In the genomic region with DNA sequence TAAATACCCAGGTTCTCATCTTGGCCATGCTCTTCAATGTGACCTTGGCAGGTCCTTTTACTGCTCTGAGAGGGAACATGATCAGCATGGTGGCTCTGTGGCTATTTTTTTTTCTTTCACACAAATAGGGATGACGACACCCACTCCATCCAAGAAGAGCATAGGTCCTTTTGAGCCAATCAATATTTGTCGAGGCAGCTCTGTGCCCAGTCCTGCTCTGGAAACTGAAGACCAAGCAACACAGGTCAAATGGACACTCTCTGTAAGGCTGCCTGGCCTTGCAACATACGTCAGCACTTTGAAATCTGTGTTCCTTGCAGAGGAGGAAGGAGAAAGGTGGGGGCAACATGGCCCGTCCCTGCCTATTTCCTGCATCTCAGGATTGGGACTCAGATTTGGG, we compare ENCODE assay signal across 27 mouse cellular contexts.
"Had no signal": no experiment of that assay in that cellular context is flagged by ENCODE, and none has a peak within 500 bp of the region (broad histone marks: within the 10 kb centered on the region; RNA-seq: fewer than 3 reads in every experiment).

No protein-coding gene starts in this region.

- H3K4me1 ChIP-seq: embryonic facial prominence, embryonic 13.5 days had no signal

- H3K4me2 ChIP-seq: embryonic facial prominence, embryonic 12.5 days; embryonic facial prominence, embryonic 13.5 days; embryonic facial prominence, embryonic 15.5 days; forebrain, embryonic 12.5 days; forebrain, embryonic 13.5 days; forebrain, embryonic 15.5 days had no signal

- DNase-seq: cerebellum, adult 9-10 months; cerebellum, adult 9-11 months; cerebellum, postnatal 10 days; cerebellum, postnatal 14 days; cerebellum, postnatal 25 days; cerebellum, postnatal 36 days; embryo, embryonic 11 days; forebrain, postnatal 0 days; gastrocnemius, adult 2 months; gastrocnemius, postnatal 10 days; gastrocnemius, postnatal 14 days; gastrocnemius, postnatal 25 days; gastrocnemius, postnatal 36 days; heart, adult 11 months; heart, adult 18-20 months had no signal

- H3K4me3 ChIP-seq: embryonic facial prominence, embryonic 10.5 days; embryonic facial prominence, embryonic 12.5 days; embryonic facial prominence, embryonic 13.5 days; embryonic facial prominence, embryonic 15.5 days; erythroblast, embryonic 14.5 days; forebrain, embryonic 10.5 days; forebrain, embryonic 12.5 days; forebrain, embryonic 13.5 days; forebrain, embryonic 15.5 days; gastrocnemius, adult 2 months; heart, adult 2 months had no signal

- H3K27ac ChIP-seq: embryonic facial prominence, embryonic 10.5 days; embryonic facial prominence, embryonic 12.5 days; embryonic facial prominence, embryonic 13.5 days; embryonic facial prominence, embryonic 15.5 days; forebrain, embryonic 10.5 days; forebrain, embryonic 12.5 days; forebrain, embryonic 13.5 days; forebrain, embryonic 15.5 days; gastrocnemius, adult 2 months; heart, adult 2 months had no signal

- ATAC-seq: forebrain, embryonic 13.5 days; forebrain, embryonic 14.5 days; forebrain, embryonic 15.5 days; forebrain, embryonic 16.5 days; forebrain, postnatal 0 days had no signal

- H3K27me3 ChIP-seq: forebrain, embryonic 12.5 days; forebrain, embryonic 13.5 days; forebrain, embryonic 15.5 days had no signal

- H3K36me3 ChIP-seq: embryonic facial prominence, embryonic 10.5 days; embryonic facial prominence, embryonic 12.5 days; embryonic facial prominence, embryonic 13.5 days; embryonic facial prominence, embryonic 15.5 days; forebrain, embryonic 10.5 days; forebrain, embryonic 12.5 days; forebrain, embryonic 15.5 days had no signal

- H3K9ac ChIP-seq: embryonic facial prominence, embryonic 12.5 days; embryonic facial prominence, embryonic 13.5 days; embryonic facial prominence, embryonic 15.5 days; forebrain, embryonic 12.5 days; forebrain, embryonic 13.5 days; forebrain, embryonic 15.5 days; forebrain, postnatal 0 days had no signal

- H3K9me3 ChIP-seq: embryonic facial prominence, embryonic 10.5 days; embryonic facial prominence, embryonic 12.5 days; embryonic facial prominence, embryonic 13.5 days; embryonic facial prominence, embryonic 15.5 days; forebrain, embryonic 10.5 days; forebrain, embryonic 12.5 days; forebrain, embryonic 13.5 days; forebrain, embryonic 15.5 days had no signal
